Mouse (Mus musculus): ENCODE results near the gene Ptrh1. TPM values are rescaled to one million over a fixed set of nuclear protein-coding genes. Genes with fewer than 3 reads are reported as not detected.

Ptrh1 gene
- total RNA-seq, 2 experiments from 2014 or later: 5.4 to 11.5 TPM

DNA sequence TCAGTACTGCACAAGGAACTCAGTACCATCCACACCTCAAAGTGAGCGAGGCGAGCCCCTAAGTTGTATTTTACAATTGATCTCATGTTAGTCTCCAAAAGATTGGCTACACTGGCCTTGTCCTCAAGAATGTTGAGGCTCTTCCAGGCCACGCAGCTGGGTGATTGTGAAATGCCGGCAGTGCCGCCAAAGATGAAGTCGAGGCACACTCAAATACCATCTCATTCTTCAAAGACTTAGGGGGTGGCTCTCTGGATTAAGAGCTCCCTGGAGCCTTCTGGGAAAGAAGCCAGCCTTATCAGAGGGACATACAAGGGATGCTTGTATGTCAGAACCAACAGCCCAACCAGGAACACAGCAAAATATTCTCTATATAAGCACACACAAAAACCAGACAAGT lies 15.7 kb downstream of the Ptrh1 start:
- no peak for DNase-seq (ENCODE audit: low spot score in 2 of 2)

GRCm38 (mm10) chr2:32795748-32796418 lies 20.3 kb downstream of the Ptrh1 start:
- DNase-seq (ENCODE audit: low spot score in 2 of 2): no peak

GRCm38 (mm10) chr2:32798251-32798962 lies 22.8 kb downstream of the Ptrh1 start:
- no peak for DNase-seq (ENCODE audit: low spot score in 2 of 2)

DNA sequence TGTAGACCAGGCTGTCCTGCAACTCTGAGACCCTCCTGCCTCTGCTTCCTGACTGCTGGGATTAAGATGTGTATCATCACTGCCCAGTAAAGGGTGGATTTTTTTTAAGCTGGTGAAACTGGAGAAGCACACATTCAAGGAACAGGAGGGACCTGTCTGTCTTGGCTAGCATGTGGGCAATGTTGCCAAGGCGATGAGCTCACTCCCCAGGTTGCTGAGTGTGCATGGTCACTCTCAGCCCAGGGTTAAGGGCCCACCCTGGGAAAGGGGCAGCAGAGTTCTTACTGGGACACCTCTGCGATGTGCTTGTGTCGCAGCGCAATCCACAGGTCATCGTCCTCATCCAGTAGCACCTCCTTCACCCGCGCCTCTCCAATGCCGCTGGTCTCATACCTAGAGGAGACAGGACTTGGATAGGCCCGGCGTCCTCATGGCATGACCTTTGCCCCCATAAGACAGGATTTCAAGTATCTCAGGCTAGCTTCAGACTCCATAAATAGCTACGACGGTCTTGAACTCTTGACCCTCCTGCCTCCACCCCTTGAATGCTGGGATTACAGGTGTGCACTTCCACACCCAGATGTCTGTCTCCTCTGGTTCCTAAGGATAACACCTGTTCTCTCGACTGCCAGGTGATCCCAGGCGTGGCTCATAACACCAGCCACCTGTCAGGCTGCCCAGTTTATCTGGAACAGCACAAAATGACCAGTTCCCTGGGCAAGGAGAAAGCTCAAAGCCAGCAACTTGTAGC lies 33.4 kb downstream of the Ptrh1 start:
- no peak for DNase-seq (ENCODE audit: low spot score in 2 of 2)

DNA sequence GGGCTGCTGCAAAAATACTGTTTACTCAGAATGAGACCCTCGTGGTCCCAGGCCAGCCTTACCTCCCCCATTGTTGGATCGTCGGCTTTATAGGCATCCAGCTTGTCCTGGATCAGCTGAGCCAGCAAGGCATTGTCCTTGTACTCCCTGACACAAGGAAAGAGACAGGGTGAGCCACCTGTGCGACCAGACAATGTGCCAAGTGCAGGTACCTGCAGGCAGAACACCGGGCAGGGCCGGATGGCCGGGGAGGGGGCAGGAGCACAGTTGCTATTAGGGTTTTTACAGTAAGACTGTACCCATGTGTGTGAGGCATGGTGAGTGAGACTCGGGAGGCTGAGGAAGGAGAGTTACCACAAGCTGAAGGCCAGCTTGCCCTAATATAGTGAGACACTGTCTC lies 36.4 kb downstream of the Ptrh1 start:
- no peak for DNase-seq (ENCODE audit: low spot score in 2 of 2)

- no peak for DNase-seq (ENCODE audit: low spot score in 2 of 2)
Observed at GRCm38 (mm10) chr2:32816497-32816896, 40.9 kb downstream of the Ptrh1 start.

GRCm38 (mm10) chr2:32816946-32817581 lies 41.5 kb downstream of the Ptrh1 start:
- peak; percentile 40 to 46 for DNase-seq (ENCODE audit: low spot score in 2 of 2)

- DNase-seq (ENCODE audit: low spot score in 2 of 2): no peak
Observed at GRCm38 (mm10) chr2:32817589-32817988, 42.0 kb downstream of the Ptrh1 start.

GRCm38 (mm10) chr2:32818208-32818607 lies 42.6 kb downstream of the Ptrh1 start:
- DNase-seq (ENCODE audit: low spot score in 2 of 2): no peak

GRCm38 (mm10) chr2:32821041-32821802 lies 45.6 kb downstream of the Ptrh1 start:
- DNase-seq (ENCODE audit: low spot score in 2 of 2): peak in 1 of 2 experiments; percentile 37

DNA sequence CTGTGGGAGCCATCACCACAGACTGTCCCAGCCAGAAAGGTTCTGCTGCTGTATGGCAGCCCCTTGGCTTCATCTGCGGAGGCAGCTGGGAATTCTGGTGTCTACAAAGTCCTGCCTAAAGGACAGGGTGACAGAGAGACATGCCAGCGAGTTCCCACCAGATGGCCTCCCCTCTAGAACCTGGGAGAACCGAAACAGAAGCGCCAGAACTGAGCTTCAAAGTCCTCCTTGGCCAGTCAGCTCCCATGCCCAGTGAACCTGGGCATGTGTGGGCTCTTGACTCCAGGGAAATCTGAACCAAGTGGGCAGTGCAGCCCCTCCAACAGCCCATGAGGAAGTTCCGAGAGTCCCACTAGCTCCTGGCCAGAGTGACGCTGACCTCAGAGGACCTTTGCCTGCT lies 47.1 kb downstream of the Ptrh1 start:
- no peak for DNase-seq (ENCODE audit: low spot score in 2 of 2)

DNA sequence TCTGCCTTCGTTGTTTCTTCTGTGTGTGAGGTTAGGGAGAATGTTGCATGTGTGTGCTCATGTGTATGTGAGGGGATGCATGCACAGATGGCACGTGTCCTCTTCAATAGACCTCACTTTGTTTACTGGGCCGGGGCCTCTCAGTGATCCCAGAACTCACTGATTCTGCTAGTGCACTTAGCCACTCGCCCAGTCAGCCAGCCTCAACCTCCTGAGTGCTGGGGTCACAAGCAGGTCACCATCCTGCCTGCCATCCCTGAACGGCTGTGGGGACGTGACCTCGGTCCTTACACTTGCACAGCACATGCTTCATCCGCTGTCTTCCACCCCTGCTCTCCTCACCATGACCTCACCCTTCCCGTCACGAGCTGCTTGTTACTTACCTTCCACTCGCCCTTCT lies 47.6 kb downstream of the Ptrh1 start:
- no peak for DNase-seq (ENCODE audit: low spot score in 2 of 2)

DNA sequence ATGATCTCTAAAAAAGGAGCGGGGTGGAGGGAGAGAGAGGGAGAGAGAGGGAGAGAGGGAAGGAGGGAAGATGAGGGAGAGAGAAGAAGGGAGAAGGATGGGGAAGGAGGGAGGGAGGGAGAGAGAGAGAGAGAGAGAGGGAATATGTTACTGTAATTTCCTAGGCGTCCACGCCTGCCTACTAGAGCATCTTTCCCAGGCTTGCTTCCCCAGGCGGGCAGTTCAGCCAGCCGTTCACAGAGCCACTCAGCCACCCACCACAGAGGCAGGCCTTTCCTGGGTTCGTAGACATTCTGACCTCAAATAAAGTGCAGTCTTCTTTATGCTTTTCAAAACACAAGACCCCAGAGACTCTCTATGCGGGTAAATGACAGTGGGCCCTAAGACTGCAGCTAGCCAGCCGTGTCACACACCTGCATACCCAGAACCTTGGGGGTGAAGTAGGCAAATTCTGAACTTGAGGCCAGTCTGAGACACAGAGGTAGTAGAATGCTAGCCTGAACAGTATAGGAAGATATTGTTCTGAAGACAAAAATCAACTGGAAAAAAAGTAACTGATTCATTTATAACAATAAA lies 48.1 kb downstream of the Ptrh1 start:
- no peak for DNase-seq (ENCODE audit: low spot score in 2 of 2)

- DNase-seq (ENCODE audit: low spot score in 2 of 2): no peak
Observed at GRCm38 (mm10) chr2:32824181-32824580, 48.6 kb downstream of the Ptrh1 start.

DNA sequence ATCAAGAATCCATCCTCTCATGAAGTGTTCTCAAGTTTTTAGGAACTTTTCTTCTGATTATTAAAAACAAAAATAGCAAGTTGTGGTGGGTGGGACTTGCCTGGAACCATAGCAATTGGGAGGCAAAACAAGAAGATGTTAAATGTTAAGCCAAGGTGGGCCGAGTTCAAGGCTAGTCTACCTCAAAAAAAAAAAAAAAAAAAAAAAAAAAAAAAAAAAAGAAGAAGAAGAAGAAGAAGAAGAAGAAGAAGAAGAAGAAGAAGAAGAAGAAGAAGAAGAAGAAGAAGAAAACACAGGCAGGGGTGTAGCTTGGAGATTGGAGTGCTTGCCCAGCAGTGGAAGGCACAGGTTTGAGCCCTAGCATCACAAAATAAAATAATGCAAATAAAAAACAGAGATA lies 49.2 kb downstream of the Ptrh1 start:
- DNase-seq (ENCODE audit: low spot score in 2 of 2): no peak

DNA sequence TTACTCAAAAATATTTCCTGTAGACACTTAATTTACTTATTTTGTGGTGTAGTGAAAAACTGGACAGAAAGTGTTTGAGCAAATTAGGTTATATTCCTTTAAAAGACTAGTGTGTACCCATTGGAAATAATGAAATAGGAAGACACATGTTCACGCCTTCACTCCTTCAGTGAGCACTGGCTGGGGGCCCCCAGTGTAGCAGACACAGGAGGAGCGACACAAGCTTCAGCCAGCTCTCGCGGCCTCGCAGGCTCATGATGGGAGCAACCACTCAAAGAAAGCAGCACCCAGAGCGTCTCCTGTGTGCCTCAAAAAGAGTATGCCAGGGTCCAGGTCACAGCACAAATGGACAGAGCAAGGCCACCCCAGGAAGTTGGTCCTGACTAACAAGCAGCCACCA lies 50.2 kb downstream of the Ptrh1 start:
- DNase-seq (ENCODE audit: low spot score in 2 of 2): no peak
